ENCODE assay signal across 8 mouse cellular contexts in the genomic region with DNA sequence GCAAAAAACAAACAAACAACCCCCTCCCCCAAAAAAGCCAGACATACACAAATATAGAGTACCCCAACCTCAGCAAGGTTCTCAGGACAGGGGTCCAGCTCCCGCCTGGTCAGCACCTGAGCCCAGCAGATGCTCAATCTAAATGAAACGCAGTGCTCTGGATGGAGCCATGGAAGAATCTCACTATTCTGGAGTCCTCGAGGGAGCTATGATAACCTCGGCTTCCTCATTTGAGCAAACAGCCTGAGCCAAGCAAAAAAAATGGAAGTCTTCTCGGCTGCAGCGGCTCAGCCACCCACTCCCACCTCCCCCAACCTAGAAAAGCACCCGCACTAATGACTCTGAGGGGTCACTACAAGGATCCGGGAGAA. TPM values are rescaled to one million over a fixed set of nuclear protein-coding genes. Genes with fewer than 3 reads are reported as not detected.
DNase-seq lines count a peak whose midpoint lies in the region; ATAC-seq and TF ChIP-seq lines count a peak whose summit lies in the region.

No protein-coding gene starts in this region.

- H3K9me3 ChIP-seq in embryonic facial prominence, embryonic 11.5 days (replicated peaks; ENCODE audit: control insufficient read depth, low read length), result no peaks in the 10 kb centered on the region
- no peaks in the 10 kb centered on the region for H3K9me3 ChIP-seq in intestine, embryonic 14.5 days (ENCODE audit: control insufficient read depth, low read length)
- H3K9me3 ChIP-seq in midbrain, postnatal 0 days (ENCODE audit: low read length), result no peaks in the 10 kb centered on the region

- H3K4me2 ChIP-seq in embryonic facial prominence, embryonic 11.5 days (ENCODE audit: low read depth, low read length), result peak overlapping the region; percentile 79
- peak overlapping the region; percentile 92 for H3K4me2 ChIP-seq in intestine, embryonic 14.5 days (ENCODE audit: low read length)
- peak overlapping the region; percentile 77 for H3K4me2 ChIP-seq in midbrain, postnatal 0 days (ENCODE audit: low read depth, low read length, poor library complexity, severe bottlenecking)

- no peak for TF ChIP-seq POLR2A in lung, adult 2 months (IDR thresholded peaks at IDR 0.05; ENCODE audit: borderline replicate concordance, extremely low read depth, low read depth, low read length)

- no peak for TF ChIP-seq CTCF in lung, adult 2 months (IDR thresholded peaks at IDR 0.05; ENCODE audit: insufficient read depth, low read length)
- no peak for TF ChIP-seq CTCF in midbrain, postnatal 0 days (IDR thresholded peaks at IDR 0.05)

- DNase-seq in lung, adult 2 months, result no peak
- DNase-seq in lung, postnatal 14 days, result no peak
- no peak for DNase-seq in embryonic facial prominence, embryonic 11.5 days (ENCODE audit: low spot score)
- DNase-seq in intestine, embryonic 14.5 days (ENCODE audit: low spot score), result peak; percentile 62
- DNase-seq in midbrain, postnatal 0 days (ENCODE audit: low spot score), result no peak
- DNase-seq in left cerebral cortex, adult 8-10 months (ENCODE audit: low spot score in 2 of 2), result no peak
- no peak for DNase-seq in spleen, postnatal 10 days (ENCODE audit: low spot score in 2 of 2)

- WGBS in lung, adult 2 months, result 4% methylated on average over 8 of the region's 8 CpGs
- WGBS in embryonic facial prominence, embryonic 11.5 days, result 6% methylated on average over 8 of the region's 8 CpGs
- 3% methylated on average over 8 of the region's 8 CpGs for WGBS in intestine, embryonic 14.5 days
- WGBS in midbrain, postnatal 0 days, result 3% methylated on average over 8 of the region's 8 CpGs

- peaks cover 9% of the 10 kb centered on the region for H3K36me3 ChIP-seq in embryonic facial prominence, embryonic 11.5 days (replicated peaks; ENCODE audit: control insufficient read depth, insufficient read depth, low read depth, low read length)
- H3K36me3 ChIP-seq in intestine, embryonic 14.5 days (ENCODE audit: control insufficient read depth, insufficient read depth, low read length), result peaks cover 41% of the 10 kb centered on the region
- peaks cover 33% of the 10 kb centered on the region for H3K36me3 ChIP-seq in midbrain, postnatal 0 days (ENCODE audit: insufficient read depth, low read length)

- ATAC-seq in embryonic facial prominence, embryonic 11.5 days (replicated peaks; ENCODE audit: insufficient number of reproducible peaks, low FRiP score, low TSS enrichment, low read depth), result 0 out of 2 replicates have a peak, but pooled peaks have one; percentile 15
- ATAC-seq in intestine, embryonic 14.5 days (replicated peaks; ENCODE audit: low FRiP score, low TSS enrichment, low read depth), result 0 out of 2 replicates have a peak, but pooled peaks have one; percentile 16
- peak; percentile 42 for ATAC-seq in midbrain, postnatal 0 days (ENCODE audit: low FRiP score)
- no peak for ATAC-seq in erythroid progenitor cell, adult 5-6 weeks (replicated peaks; ENCODE audit: low FRiP score, poor library complexity, severe bottlenecking)

- H3K9ac ChIP-seq in embryonic facial prominence, embryonic 11.5 days (replicated peaks; ENCODE audit: low read length), result peak overlapping the region; percentile 94
- H3K9ac ChIP-seq in intestine, embryonic 14.5 days (ENCODE audit: low read length), result peak overlapping the region; percentile 92
- peak overlapping the region; percentile 91 for H3K9ac ChIP-seq in midbrain, postnatal 0 days (replicated peaks; ENCODE audit: low read length, poor library complexity, severe bottlenecking)

- no peaks in the 10 kb centered on the region for H3K4me1 ChIP-seq in lung, adult 2 months (ENCODE audit: control insufficient read depth, insufficient read depth, low read length)
- no peaks in the 10 kb centered on the region for H3K4me1 ChIP-seq in embryonic facial prominence, embryonic 11.5 days (ENCODE audit: control insufficient read depth, insufficient read depth, low read length)
- peaks cover 6% of the 10 kb centered on the region for H3K4me1 ChIP-seq in intestine, embryonic 14.5 days (replicated peaks; ENCODE audit: control insufficient read depth, insufficient read depth, low read length)
- H3K4me1 ChIP-seq in midbrain, postnatal 0 days (ENCODE audit: insufficient read depth, low read length), result peaks cover 4% of the 10 kb centered on the region; the same call in 1 of the 2 replicates

- no peak overlapping the region for H3K27ac ChIP-seq in embryonic facial prominence, embryonic 11.5 days (replicated peaks; ENCODE audit: low read depth, low read length)
- no peak overlapping the region for H3K27ac ChIP-seq in intestine, embryonic 14.5 days (ENCODE audit: low read depth)
- peak overlapping the region; percentile 79; the same call in 1 of the 2 replicates for H3K27ac ChIP-seq in midbrain, postnatal 0 days (ENCODE audit: low read depth, low read length)

- no peaks in the 10 kb centered on the region for H3K27me3 ChIP-seq in embryonic facial prominence, embryonic 11.5 days (ENCODE audit: control insufficient read depth, insufficient read depth, low read length)
- no peaks in the 10 kb centered on the region for H3K27me3 ChIP-seq in intestine, embryonic 14.5 days (replicated peaks; ENCODE audit: control insufficient read depth, insufficient read depth, low read length)
- peaks cover 8% of the 10 kb centered on the region; the same call in 1 of the 2 replicates for H3K27me3 ChIP-seq in midbrain, postnatal 0 days (ENCODE audit: insufficient read depth, low read length)

- H3K4me3 ChIP-seq in lung, adult 2 months (replicated peaks; ENCODE audit: extremely low read depth, low read depth, low read length), result peak overlapping the region; percentile 99
- peak overlapping the region; percentile 94 for H3K4me3 ChIP-seq in embryonic facial prominence, embryonic 11.5 days (ENCODE audit: low read depth, low read length)
- peak overlapping the region; percentile 98 for H3K4me3 ChIP-seq in intestine, embryonic 14.5 days (ENCODE audit: low read depth, low read length)
- peak overlapping the region; percentile 80 for H3K4me3 ChIP-seq in midbrain, postnatal 0 days (ENCODE audit: low read depth, low read length)

RNA-seq across cellular contexts. Expression of a gene that starts 0.8 kb away (rescaled TPM):
- polyA plus RNA-seq in lung, adult 2 months (2012; rRNA removed), result 251 and 363 TPM in 2 replicates
- polyA plus RNA-seq in embryonic facial prominence, embryonic 11.5 days (2014; fragmentation: Nextera tagmentation; extraction: Ambion mirVana), result 466 and 508 TPM in 2 replicates
- 595 and 617 TPM in 2 replicates for polyA plus RNA-seq in intestine, embryonic 14.5 days (2014; fragmentation: Nextera tagmentation; extraction: Ambion mirVana)
- total RNA-seq in midbrain, postnatal 0 days (2014; rRNA removed), result 387 and 560 TPM in 2 replicates
- 841 and 914 TPM in 2 replicates for polyA plus RNA-seq in midbrain, postnatal 0 days (2015; fragmentation: Nextera tagmentation; extraction: Ambion mirVana)
- 100 to 1,000 TPM; 359 to 428 (median 393) TPM for total RNA-seq in left cerebral cortex, adult 8-10 months (2022)
- 115 and 143 TPM in 2 replicates for total RNA-seq in erythroid progenitor cell, adult 5-6 weeks (2015; ENCODE audit: low replicate concordance)
- 56.9 and 85.0 TPM in 2 replicates for total RNA-seq in erythroid progenitor cell, adult 5-6 weeks (2017; ENCODE audit: low replicate concordance)

RNA-seq across cellular contexts. Expression of a gene that starts 1.8 kb away (rescaled TPM):
- polyA plus RNA-seq in lung, adult 2 months (2012; rRNA removed), result not detected in 2 replicates
- polyA plus RNA-seq in embryonic facial prominence, embryonic 11.5 days (2014; fragmentation: Nextera tagmentation; extraction: Ambion mirVana), result not detected in 2 replicates
- not detected in 2 replicates for polyA plus RNA-seq in intestine, embryonic 14.5 days (2014; fragmentation: Nextera tagmentation; extraction: Ambion mirVana)
- total RNA-seq in midbrain, postnatal 0 days (2014; rRNA removed), result not detected in 2 replicates
- polyA plus RNA-seq in midbrain, postnatal 0 days (2015; fragmentation: Nextera tagmentation; extraction: Ambion mirVana), result not detected in 2 replicates
- not detected for total RNA-seq in left cerebral cortex, adult 8-10 months (2022)
- not detected in 2 replicates for total RNA-seq in erythroid progenitor cell, adult 5-6 weeks (2015; ENCODE audit: low replicate concordance)
- not detected in 2 replicates for total RNA-seq in erythroid progenitor cell, adult 5-6 weeks (2017; ENCODE audit: low replicate concordance)

RNA-seq across cellular contexts. Expression of a gene that starts 8.2 kb away (rescaled TPM):
- 15.2 and 27.0 TPM in 2 replicates for polyA plus RNA-seq in lung, adult 2 months (2012; rRNA removed)
- 23.5 and 25.4 TPM in 2 replicates for polyA plus RNA-seq in embryonic facial prominence, embryonic 11.5 days (2014; fragmentation: Nextera tagmentation; extraction: Ambion mirVana)
- polyA plus RNA-seq in intestine, embryonic 14.5 days (2014; fragmentation: Nextera tagmentation; extraction: Ambion mirVana), result 24.8 TPM in 2 replicates
- 9.3 and 12.2 TPM in 2 replicates for total RNA-seq in midbrain, postnatal 0 days (2014; rRNA removed)
- 15.8 and 18.1 TPM in 2 replicates for polyA plus RNA-seq in midbrain, postnatal 0 days (2015; fragmentation: Nextera tagmentation; extraction: Ambion mirVana)
- 10 to 100 TPM; 25.7 to 30.6 (median 28.8) TPM for total RNA-seq in left cerebral cortex, adult 8-10 months (2022)
- total RNA-seq in erythroid progenitor cell, adult 5-6 weeks (2015; ENCODE audit: low replicate concordance), result 1.8 and 2.5 TPM in 2 replicates
- 3.6 and 5.8 TPM in 2 replicates for total RNA-seq in erythroid progenitor cell, adult 5-6 weeks (2017; ENCODE audit: low replicate concordance)

RNA-seq across cellular contexts. Expression of a gene that starts 8.8 kb away (rescaled TPM):
- 3.6 TPM in 2 replicates for polyA plus RNA-seq in lung, adult 2 months (2012; rRNA removed)
- 0.17 and 0.24 TPM in 2 replicates for polyA plus RNA-seq in embryonic facial prominence, embryonic 11.5 days (2014; fragmentation: Nextera tagmentation; extraction: Ambion mirVana)
- 0.41 and 0.48 TPM in 2 replicates for polyA plus RNA-seq in intestine, embryonic 14.5 days (2014; fragmentation: Nextera tagmentation; extraction: Ambion mirVana)
- 0.11 and 0.38 TPM in 2 replicates for total RNA-seq in midbrain, postnatal 0 days (2014; rRNA removed)
- polyA plus RNA-seq in midbrain, postnatal 0 days (2015; fragmentation: Nextera tagmentation; extraction: Ambion mirVana), result 0.13 and 0.26 TPM in 2 replicates
- total RNA-seq in left cerebral cortex, adult 8-10 months (2022), result 1 to 10 TPM in 1 of 4 experiments, under 1 TPM in 3; 0.25 to 1.4 (median 0.51) TPM
- 0.36 and 1.3 TPM in 2 replicates for total RNA-seq in erythroid progenitor cell, adult 5-6 weeks (2015; ENCODE audit: low replicate concordance)
- 0.26 TPM in 1 of 2 replicates, not detected in the other for total RNA-seq in erythroid progenitor cell, adult 5-6 weeks (2017; ENCODE audit: low replicate concordance)
